Mouse (Mus musculus): ENCODE measurements at regions not wholly inside any gene's neighbourhood (a gene's known extent, or its start where the extent isn't known, plus 50 kb on each side); places are given as distances from the start of the nearest gene placed in this dataset.

DNA sequence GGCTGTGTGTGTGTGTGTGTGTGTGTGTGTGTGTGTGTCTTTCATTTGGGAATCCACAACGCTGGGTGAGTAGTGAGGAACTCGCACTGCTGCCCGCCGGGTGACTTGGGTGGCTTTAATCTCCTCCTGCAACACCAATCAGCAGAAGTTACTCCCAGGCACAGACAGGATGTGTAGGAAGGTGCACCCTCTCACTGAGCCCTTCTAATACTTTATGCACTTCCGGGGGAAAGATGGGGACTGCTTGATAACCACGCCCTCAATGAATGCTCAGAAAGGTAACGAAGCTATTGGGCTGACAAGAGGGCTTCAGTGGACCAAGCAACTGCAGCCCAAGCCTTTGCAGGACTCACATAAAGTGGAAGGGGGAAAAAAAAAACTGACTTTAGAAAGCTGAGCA is 139.6 kb upstream of the Mdm1 start:
- no peak for TF ChIP-seq CTCF (IDR thresholded peaks at IDR 0.05; ENCODE audit: borderline replicate concordance, insufficient read depth, low read length)
- no peak for TF ChIP-seq POLR2A (IDR thresholded peaks at IDR 0.05; ENCODE audit: low read depth, low read length)

All from embryonic fibroblast, embryonic 13.5 days (primary cell).